Mouse (Mus musculus): ENCODE results near the gene Snx19. TPM values are rescaled to one million over a fixed set of nuclear protein-coding genes. Genes with fewer than 3 reads are reported as not detected.

The Snx19 gene
- polyA plus RNA-seq, 1 experiment from 2014 or later: 16.7 TPM

DNA sequence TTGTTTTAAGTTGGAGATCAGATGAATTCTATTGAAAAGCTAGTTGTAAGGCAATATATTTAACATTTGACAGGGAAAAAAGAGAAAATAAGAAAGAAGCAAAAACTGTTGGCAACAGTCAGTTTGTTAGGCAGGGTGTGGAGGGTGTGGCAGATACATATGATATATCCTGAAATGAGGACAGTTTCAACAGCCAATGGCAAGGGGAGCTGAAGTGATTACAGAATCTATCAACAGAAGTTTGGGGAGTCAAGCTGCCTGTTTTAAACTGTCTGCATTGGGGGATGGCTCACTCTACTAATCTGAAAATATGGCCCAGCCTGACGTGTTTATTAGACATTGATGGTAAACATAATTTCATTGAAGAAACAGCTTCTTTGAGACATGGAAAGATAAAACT, 61.5 kb downstream of the Snx19 start:
- Histone ChIP-seq H3K4me1 (no peaks in the 10 kb centered on the region), H3K27ac (no peak overlapping the region), H3K36me3 (ENCODE audit: poor library complexity, severe bottlenecking) (no peaks in the 10 kb centered on the region), H3K9me3 (replicated peaks) (no peaks in the 10 kb centered on the region), H3K4me2 (no peak overlapping the region), H3K27me3 (no peaks in the 10 kb centered on the region), H3K9ac (no peak overlapping the region), H3K4me3 (no peak overlapping the region)
- 91% methylated on average over 1 of the region's 1 CpGs for WGBS
- ATAC-seq: no peak

DNA sequence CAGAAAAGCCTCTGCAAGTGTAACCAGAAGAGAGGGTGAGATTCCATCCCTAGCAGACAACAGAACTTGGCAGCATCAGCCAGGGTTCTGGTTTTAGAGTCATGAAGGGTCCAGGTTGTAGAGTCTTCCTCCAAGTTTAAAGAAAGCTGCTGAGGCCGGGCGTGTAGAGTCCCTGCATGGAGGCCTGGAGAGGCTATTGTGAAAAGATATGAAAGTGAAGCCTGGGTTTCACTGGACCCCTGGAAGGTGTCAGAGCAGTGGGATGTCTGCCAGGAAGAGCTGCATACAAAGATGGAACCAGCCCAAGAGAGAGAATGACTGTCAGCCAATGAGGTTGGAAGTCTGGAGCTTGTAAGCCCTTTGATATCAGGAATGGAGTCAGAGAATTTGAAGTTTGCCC, 67.5 kb downstream of the Snx19 start:
- Histone ChIP-seq H3K27ac (no peak overlapping the region), H3K4me1 (no peaks in the 10 kb centered on the region), H3K9me3 (replicated peaks) (no peaks in the 10 kb centered on the region), H3K4me3 (no peak overlapping the region), H3K27me3 (no peaks in the 10 kb centered on the region), H3K9ac (no peak overlapping the region), H3K4me2 (no peak overlapping the region), H3K36me3 (ENCODE audit: poor library complexity, severe bottlenecking) (no peaks in the 10 kb centered on the region)
- 89% methylated on average over 2 of the region's 2 CpGs for WGBS
- no peak for ATAC-seq

DNA sequence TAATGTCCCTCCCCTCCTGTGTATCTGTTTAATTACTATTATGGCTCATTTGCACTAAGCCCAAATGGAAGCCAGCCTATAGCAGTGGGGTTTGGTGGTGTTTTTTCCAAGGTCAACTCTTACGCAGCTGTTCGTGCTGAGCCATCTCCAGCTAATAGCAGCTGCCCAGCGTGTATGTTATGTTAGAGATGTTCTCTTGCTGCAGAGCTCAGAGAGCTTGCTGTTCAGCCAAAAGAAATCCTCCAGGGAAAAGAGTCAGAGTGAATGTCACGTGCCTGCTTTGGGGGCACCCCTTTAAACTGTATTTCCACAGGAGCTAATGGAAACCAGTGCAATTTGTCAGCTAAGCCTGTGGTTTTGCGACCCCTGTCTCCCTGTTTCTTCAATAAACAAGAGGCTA, 82.1 kb downstream of the Snx19 start:
- H3K27me3 ChIP-seq: no peaks in the 10 kb centered on the region
- H3K36me3 ChIP-seq (ENCODE audit: poor library complexity, severe bottlenecking): no peaks in the 10 kb centered on the region
- H3K4me1 ChIP-seq: no peaks in the 10 kb centered on the region
- WGBS: 86% methylated on average over 5 of the region's 5 CpGs
- ATAC-seq: no peak
- H3K9me3 ChIP-seq (replicated peaks): peaks cover 3% of the 10 kb centered on the region; the same call in 1 of the 2 replicates
- no peak overlapping the region for H3K4me2 ChIP-seq
- H3K4me3 ChIP-seq: no peak overlapping the region
- no peak overlapping the region for H3K9ac ChIP-seq
- no peak overlapping the region for H3K27ac ChIP-seq

DNA sequence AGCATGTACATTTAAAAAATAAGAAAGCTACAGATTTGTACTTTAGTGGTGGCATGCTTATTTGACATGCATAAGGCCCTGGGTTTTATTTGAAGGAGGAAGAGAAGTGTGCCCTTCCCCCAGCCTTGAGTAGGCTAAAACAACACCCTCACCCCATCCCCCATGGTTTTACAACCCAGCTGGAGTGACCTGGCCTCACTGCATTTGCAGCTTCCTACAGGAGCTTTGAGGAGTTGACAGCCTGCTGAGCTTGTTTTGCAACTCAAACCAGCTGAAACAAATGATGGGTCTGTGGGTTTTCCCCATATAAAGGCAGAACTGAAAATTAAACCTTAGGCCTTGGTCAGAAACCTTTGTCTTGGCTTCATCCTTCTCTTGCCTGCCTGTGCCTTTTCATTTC, 89.0 kb downstream of the Snx19 start:
- no peak for ATAC-seq
- H3K4me1 ChIP-seq: 0 out of 2 replicates have a peak, but pooled peaks cover 6% of the 10 kb centered on the region
- no peak overlapping the region for H3K4me2 ChIP-seq
- H3K27ac ChIP-seq: no peak overlapping the region
- peaks cover 3% of the 10 kb centered on the region; the same call in 1 of the 2 replicates for H3K9me3 ChIP-seq (replicated peaks)
- no peaks in the 10 kb centered on the region for H3K27me3 ChIP-seq
- H3K36me3 ChIP-seq (ENCODE audit: poor library complexity, severe bottlenecking): no peaks in the 10 kb centered on the region
- no peak overlapping the region for H3K9ac ChIP-seq
- no peak overlapping the region for H3K4me3 ChIP-seq
